Comparison of ENCODE assay signal across 22 mouse cellular contexts in the genomic region with DNA sequence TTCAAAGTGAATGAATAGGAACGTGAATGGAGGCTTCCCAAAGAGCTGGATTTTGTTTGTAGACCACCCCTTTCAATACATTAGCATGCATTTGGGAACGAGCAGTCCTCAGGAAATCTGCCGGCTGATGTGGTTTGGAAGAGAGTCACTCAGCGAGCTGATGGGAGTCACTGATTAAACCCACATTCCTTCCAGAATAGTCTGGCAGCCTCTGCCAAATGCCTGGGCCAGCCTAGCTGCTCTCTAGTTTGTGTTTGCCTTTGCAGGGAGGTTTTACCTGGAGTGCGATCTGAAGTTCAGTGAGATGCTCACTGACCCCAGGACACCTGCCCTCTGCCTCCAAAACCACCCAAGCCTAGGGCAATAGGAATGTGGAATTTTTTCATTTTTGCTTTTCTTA. TPM values are rescaled to one million over a fixed set of nuclear protein-coding genes. Genes with fewer than 3 reads are reported as not detected.
A peak's percentile ranks its signal among the peaks of the same experiment; 100 is the strongest.
DNase-seq lines count a peak whose midpoint lies in the region; ATAC-seq lines count a peak whose summit lies in the region.
"Had no signal": no experiment of that assay in that cellular context is flagged by ENCODE, and none has a peak within 500 bp of the region (broad histone marks: within the 10 kb centered on the region; RNA-seq: fewer than 3 reads in every experiment).

No protein-coding gene starts in this region.

- no peaks in the 10 kb centered on the region for H3K36me3 ChIP-seq in lung, embryonic 16.5 days (ENCODE audit: control insufficient read depth, insufficient read depth, low read length)
- H3K36me3 ChIP-seq in forebrain, embryonic 15.5 days, result no peaks in the 10 kb centered on the region
- H3K36me3 ChIP-seq: heart, embryonic 13.5 days; liver, embryonic 12.5 days had no signal

- no peak overlapping the region for H3K9ac ChIP-seq in lung, embryonic 16.5 days (ENCODE audit: low read length)
- no peak overlapping the region for H3K9ac ChIP-seq in forebrain, embryonic 15.5 days (replicated peaks)
- H3K9ac ChIP-seq: heart, embryonic 13.5 days; liver, embryonic 12.5 days had no signal

- 39% methylated on average over 5 of the region's 5 CpGs for WGBS in lung, embryonic 16.5 days
- WGBS in forebrain, embryonic 15.5 days, result 57% methylated on average over 5 of the region's 5 CpGs

- peak; percentile 11 for DNase-seq in testis, postnatal 14 days (ENCODE audit: low spot score)
- DNase-seq in testis, postnatal 10 days (ENCODE audit: low spot score), result no peak
- peak; percentile 40 for DNase-seq in kidney, postnatal 10 days
- no peak for DNase-seq in left cerebral cortex, postnatal 4 days
- no peak for DNase-seq in frontal cortex, adult 2 months (ENCODE audit: extremely low spot score in 1 of 2, low spot score in 1 of 2)
- DNase-seq: adrenal gland, postnatal 36 days; cerebellum, adult 8-10 months; heart, adult 11 months; heart, postnatal 4 days; retina, postnatal 1 day; right cerebral cortex, postnatal 4 days had no signal

- peak; percentile 43; the same call in 1 of the 2 replicates for ATAC-seq in lung, embryonic 16.5 days (ENCODE audit: low read depth)
- no peak for ATAC-seq in forebrain, embryonic 15.5 days (replicated peaks)
- ATAC-seq: forebrain, embryonic 16.5 days; hindbrain, postnatal 0 days; liver, embryonic 12.5 days had no signal

- H3K27ac ChIP-seq in lung, embryonic 16.5 days (ENCODE audit: low read length), result no peak overlapping the region
- H3K27ac ChIP-seq in forebrain, embryonic 15.5 days (replicated peaks), result no peak overlapping the region
- H3K27ac ChIP-seq: heart, embryonic 13.5 days; hindbrain, postnatal 0 days; liver, embryonic 12.5 days; macrophage had no signal

- H3K4me2 ChIP-seq in lung, embryonic 16.5 days (ENCODE audit: low read depth, low read length), result no peak overlapping the region
- no peak overlapping the region for H3K4me2 ChIP-seq in forebrain, embryonic 15.5 days (replicated peaks)
- H3K4me2 ChIP-seq: heart, embryonic 13.5 days; liver, embryonic 12.5 days; midbrain, embryonic 11.5 days had no signal

- no peak overlapping the region for H3K4me3 ChIP-seq in lung, embryonic 16.5 days (ENCODE audit: low read length)
- no peak overlapping the region for H3K4me3 ChIP-seq in forebrain, embryonic 15.5 days
- H3K4me3 ChIP-seq: heart, embryonic 13.5 days; liver, embryonic 12.5 days had no signal

- intact Hi-C loops in left cerebral cortex, postnatal 4 days (cut with DNase I), result no loop called here

- peaks cover 6% of the 10 kb centered on the region for H3K4me1 ChIP-seq in lung, embryonic 16.5 days (replicated peaks; ENCODE audit: control insufficient read depth, insufficient read depth, low read length)
- H3K4me1 ChIP-seq in forebrain, embryonic 15.5 days, result no peaks in the 10 kb centered on the region

- H3K9me3 ChIP-seq in lung, embryonic 16.5 days (ENCODE audit: control insufficient read depth, low read length), result no peaks in the 10 kb centered on the region
- no peaks in the 10 kb centered on the region for H3K9me3 ChIP-seq in forebrain, embryonic 15.5 days
- H3K9me3 ChIP-seq: heart, embryonic 13.5 days; liver, embryonic 12.5 days had no signal

- no peaks in the 10 kb centered on the region for H3K27me3 ChIP-seq in lung, embryonic 16.5 days (ENCODE audit: control insufficient read depth, insufficient read depth, low read depth, low read length)
- no peaks in the 10 kb centered on the region for H3K27me3 ChIP-seq in forebrain, embryonic 15.5 days
- H3K27me3 ChIP-seq: heart, embryonic 13.5 days; liver, embryonic 12.5 days had no signal

RNA-seq across cellular contexts. Expression of a gene that starts 18.6 kb away (rescaled TPM):
- polyA plus RNA-seq in lung, embryonic 16.5 days (2015; fragmentation: Nextera tagmentation; extraction: Ambion mirVana), result 9.7 and 10.4 TPM in 2 replicates
- 3.3 and 4.1 TPM in 2 replicates for polyA plus RNA-seq in forebrain, embryonic 15.5 days (2015; fragmentation: Nextera tagmentation; extraction: Ambion mirVana)
- 10 to 100 TPM; 11.1 TPM for total RNA-seq in left cerebral cortex, postnatal 4 days (2021)
- 12.6 and 15.2 TPM in 2 replicates for polyA plus RNA-seq in frontal cortex, adult 2 months (2012; rRNA removed)

RNA-seq across cellular contexts. Expression of a gene that starts 45.5 kb away (rescaled TPM):
- 0.25 and 0.62 TPM in 2 replicates for polyA plus RNA-seq in lung, embryonic 16.5 days (2015; fragmentation: Nextera tagmentation; extraction: Ambion mirVana)
- 0.26 and 0.33 TPM in 2 replicates for polyA plus RNA-seq in forebrain, embryonic 15.5 days (2015; fragmentation: Nextera tagmentation; extraction: Ambion mirVana)
- total RNA-seq in left cerebral cortex, postnatal 4 days (2021), result not detected
- polyA plus RNA-seq in frontal cortex, adult 2 months (2012; rRNA removed), result 0.34 and 0.44 TPM in 2 replicates
- total RNA-seq: adrenal gland, postnatal 36 days; gastrocnemius, adult 8-10 months; heart, postnatal 4 days; hindbrain, postnatal 0 days; left cerebral cortex, postnatal 14 days had no signal
- polyA plus RNA-seq: cortical plate, adult 2 months; forebrain, embryonic 16.5 days; macrophage had no signal

RNA-seq across cellular contexts. Expression of a gene that starts 46.8 kb away (rescaled TPM):
- polyA plus RNA-seq in lung, embryonic 16.5 days (2015; fragmentation: Nextera tagmentation; extraction: Ambion mirVana), result 114 and 121 TPM in 2 replicates
- polyA plus RNA-seq in forebrain, embryonic 15.5 days (2015; fragmentation: Nextera tagmentation; extraction: Ambion mirVana), result 153 and 164 TPM in 2 replicates
- total RNA-seq in left cerebral cortex, postnatal 4 days (2021), result 10 to 100 TPM; 89.0 to 93.2 TPM
- polyA plus RNA-seq in frontal cortex, adult 2 months (2012; rRNA removed), result 221 and 232 TPM in 2 replicates

Comparison
In these comparisons a context has a peak if more than half of its experiments do, and no peak if none do; other contexts are left out.
1. DNase-seq: peak in testis, postnatal 14 days (single experiment) and kidney, postnatal 10 days (single experiment); none in testis, postnatal 10 days (single experiment), left cerebral cortex, postnatal 4 days (single experiment) and frontal cortex, adult 2 months (0 of 2).